Mouse (Mus musculus): ENCODE measurements at regions not wholly inside any gene's neighbourhood (a gene's known extent, or its start where the extent isn't known, plus 50 kb on each side); places are given as distances from the start of the nearest gene placed in this dataset.

GRCm38 (mm10) chr1:184233741-184234255, 199.7 kb upstream of the 1700056E22Rik start:
- no peak for TF ChIP-seq POLR2A (IDR thresholded peaks at IDR 0.05; ENCODE audit: insufficient read depth, low read length)
- no peak for TF ChIP-seq CTCF (IDR thresholded peaks at IDR 0.05; ENCODE audit: low read depth, low read length)

Data from ES-Bruce4 (cell line).